Mouse (Mus musculus) ES-Bruce4 (cell line): ENCODE measurements around the gene Zfp787.

Source experiments
- CTCF ChIP-seq: IDR thresholded peaks from one replicate; pipeline ENCODE4 v1.8.1; 2011; ENCODE audit warnings: low read depth, low read length
- POLR2A ChIP-seq: IDR thresholded peaks from one replicate; pipeline ENCODE4 v1.8.1; 2011; ENCODE audit warnings: low read length; ENCODE audit not compliant: insufficient read depth

DNA sequence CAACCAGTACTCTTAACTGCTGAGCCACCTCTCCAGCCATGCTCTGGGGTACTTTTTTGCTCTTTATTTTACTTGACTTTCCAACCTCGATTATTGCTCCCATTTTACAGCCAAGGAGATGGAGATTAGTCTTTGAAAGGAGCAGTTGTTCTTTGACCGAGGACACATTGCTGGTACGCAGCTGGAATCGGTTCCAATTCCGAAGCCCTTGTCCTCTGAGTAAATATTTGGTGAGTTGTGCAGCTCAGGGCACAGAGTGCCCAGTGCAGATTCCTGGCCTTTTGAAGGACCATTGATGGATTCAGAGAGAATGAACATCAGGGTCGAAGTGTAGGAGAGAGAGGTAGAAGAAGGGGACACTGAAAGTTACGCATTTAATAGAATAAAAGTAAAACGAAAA is 18.1 kb upstream of the Zfp787 start:
- TF ChIP-seq POLR2A = no peak
- no peak for TF ChIP-seq CTCF
